Mouse (Mus musculus) layer of hippocampus, adult 18-20 months (tissue): ENCODE measurements around the gene Otog. TPM values are rescaled to one million over a fixed set of nuclear protein-coding genes. Genes with fewer than 3 reads are reported as not detected.

ENCODE experiments used
- DNase-seq, 2 experiments: peaks; one replicate each; pipeline ENCODE4 v3.0.0; 2022; ENCODE audit warnings: low spot score in 2 of 2
- long read RNA-seq: library from polyadenylated mRNA; stranded (forward); transcript quantifications from one replicate; pipeline ENCODE4 v2.0.0, GENCODE M21; 2021
- total RNA-seq, 2 experiments: library from RNA; stranded (reverse); gene quantifications; 2 replicates each; pipeline ENCODE4 v1.2.3; 2021

The Otog gene
- under 1 TPM; 0.13 to 0.32 TPM for total RNA-seq
- long read RNA-seq, result 0 reads

DNA sequence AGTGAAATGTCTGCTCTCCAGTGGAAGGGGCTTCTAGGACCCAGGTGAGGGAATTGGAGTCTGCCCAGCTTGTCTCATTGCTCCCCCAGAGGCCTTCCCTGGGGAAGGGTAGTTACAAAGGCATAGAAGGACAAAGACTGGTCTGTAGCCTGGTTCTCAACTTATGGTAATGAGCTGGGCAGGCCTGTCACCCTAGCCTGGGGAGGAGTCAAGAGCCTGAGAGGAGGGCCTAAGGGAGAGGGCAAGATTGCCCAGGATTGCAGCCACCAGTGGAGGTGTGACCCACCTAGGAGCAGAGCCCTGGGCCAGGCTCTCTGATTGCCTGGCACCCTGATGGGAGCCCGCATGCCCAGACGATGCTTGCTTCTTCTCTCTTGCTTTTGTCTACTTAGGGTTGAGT, at the start of gene Otog:
TSS of gene Otog (plus strand) at position 292 of the 400 bp plus-strand sequence.
- DNase-seq, result no peak

DNA sequence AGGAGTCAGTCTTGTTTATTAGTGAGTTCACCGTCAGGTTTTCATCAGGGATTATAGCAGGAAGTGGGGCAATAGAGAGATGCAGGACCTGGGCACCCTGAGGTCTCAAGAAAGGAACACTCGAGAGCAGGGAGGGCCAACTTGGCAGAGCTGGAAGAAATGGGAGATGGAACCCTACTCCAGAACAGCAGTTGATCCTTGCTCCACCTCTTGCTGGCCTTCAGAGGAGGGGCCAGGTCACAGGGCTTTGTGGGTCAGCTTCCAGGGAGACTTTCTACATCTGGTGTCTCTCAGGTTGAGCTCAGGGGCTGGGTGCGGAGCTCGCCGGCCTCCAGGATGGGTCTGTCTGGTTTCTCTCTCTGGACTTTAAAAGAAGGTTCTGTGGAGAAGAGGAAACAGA, 45.4 kb upstream of the Otog start:
- DNase-seq, result no peak

DNA sequence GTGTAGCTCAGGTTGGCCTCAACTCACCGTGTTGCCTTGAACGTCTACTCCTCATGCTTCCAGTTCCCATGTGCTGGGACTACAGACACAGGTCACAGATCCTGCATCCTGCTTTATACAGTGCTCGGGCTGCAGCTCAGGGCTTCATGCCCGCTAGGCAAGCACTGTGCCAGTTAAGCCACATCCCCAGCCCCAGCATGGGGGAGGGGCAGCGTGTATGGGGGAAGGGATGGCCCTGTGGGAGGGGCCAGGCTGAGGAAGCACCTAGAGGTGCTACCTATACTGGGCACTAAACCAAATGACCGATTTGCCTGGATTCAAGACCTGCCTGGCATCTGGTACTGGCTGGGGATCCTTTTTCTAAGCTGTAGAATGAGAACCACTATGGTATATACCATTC, 40.8 kb upstream of the Otog start:
- DNase-seq, result no peak

DNA sequence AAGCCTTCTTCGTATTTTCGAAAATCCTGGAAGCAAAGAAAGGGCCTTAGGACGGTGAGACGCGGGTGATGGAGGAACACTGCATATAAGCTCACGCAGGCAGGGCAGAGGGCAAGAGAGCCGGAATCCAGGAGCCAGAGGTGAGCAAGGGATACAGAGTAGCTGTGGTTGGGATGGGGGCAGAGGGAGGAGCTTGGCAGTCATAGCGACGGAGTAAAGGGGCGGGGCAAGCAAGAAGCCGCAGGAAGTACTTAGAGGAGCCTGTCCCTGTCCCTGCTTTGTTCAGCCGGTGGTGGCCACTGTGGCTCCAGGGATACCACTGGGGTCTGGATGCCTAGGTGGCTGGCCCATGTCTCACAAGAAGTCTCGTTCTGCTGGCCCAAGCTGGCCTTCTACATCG, 39.1 kb upstream of the Otog start:
- no peak for DNase-seq

DNA sequence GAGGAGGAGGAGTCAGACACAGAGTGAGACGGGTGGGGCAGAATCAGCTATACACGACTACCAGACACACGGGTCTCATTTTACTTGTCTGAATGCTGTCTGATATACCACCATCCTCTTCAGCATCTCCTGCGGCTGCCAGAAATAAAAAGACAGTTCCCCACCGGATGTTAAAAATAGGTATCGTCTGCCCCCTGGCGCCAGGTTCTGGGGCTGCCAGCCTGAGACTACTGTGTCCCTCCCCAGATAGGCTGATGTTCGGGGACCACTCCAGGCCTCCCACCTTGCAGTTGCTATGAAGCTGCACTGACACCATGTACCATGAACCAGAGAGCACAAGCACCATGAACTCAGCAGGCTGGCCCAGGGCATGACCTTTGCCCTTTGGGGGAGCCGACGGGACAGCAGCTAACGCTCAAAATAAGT, 36.7 kb upstream of the Otog start:
- peak; percentile 39 to 70 for DNase-seq

DNA sequence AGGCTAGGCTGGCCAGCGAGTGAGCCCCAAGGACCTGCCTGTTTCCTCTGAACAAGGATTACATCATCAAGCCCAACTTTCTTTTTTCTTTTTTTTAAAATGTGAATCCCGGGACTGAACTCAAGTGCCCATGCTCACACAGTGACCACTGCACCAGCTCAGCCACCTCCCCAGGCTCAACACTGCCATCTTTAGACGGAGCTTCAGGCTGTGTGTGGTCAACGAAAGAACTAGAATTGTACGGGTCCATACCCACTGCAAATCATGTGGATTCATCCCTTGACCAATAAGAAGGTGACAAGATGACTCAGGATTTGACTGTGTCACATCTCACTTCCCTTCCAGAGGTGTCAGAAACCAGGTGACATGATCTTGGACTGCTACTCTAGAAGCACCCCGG, 36.0 kb upstream of the Otog start:
- DNase-seq, result no peak

DNA sequence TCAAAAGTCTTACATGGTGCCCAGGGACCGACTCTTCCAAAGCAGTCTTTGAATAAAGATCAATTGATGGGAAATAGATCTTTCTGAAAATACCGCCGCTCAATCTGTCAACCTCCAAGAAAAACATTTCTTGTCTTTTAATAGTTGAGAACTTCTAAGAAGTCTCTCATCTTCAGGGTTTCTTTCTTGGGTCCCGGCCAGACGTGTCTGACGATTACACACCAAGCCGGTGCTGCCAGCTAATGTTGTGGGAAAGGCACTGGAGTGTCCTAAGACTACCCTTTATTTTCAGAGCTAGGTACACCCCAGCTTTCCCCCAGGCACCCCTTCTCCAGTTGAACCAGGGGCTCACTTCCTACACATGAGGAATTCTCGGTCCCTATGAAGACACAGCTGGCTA, 32.7 kb upstream of the Otog start:
- no peak for DNase-seq

DNA sequence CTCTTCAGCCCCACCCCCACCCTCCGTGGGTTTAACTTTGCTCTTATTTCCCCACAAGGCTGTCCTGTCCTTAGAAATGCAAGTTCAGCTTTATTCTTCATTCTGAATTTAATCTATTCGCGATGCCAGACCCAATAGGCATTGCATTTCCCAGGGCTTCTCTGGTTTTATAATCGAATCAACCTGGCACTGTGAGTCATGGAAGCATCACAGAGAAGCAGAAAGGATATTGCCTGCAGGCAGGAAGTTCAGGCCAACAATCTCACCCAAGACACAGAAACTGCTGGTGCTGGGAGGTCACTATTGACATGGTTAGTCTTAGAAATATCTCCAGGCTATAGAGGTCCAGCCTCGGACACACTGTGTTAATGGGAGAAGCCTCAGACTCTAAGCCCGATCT, 30.5 kb upstream of the Otog start:
- no peak for DNase-seq

DNA sequence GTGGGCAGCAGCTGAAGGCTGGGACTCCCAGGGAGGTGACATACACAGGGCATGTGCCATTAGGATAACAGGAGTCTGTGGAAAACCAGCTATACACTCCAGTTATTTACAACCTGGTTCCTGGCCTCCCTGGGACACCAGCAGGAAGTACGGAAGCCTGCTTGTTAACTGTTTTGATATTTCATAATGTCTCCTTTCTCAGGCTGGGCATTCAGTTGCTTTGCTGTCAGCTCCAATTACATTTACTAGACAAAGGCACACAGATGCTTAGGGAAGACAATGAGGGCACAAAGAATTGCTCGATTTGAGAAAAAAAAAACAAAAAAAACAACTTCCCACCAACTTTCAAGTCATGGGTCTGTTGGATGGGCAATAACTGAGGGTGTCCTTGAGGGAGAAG, 24.3 kb upstream of the Otog start:
- DNase-seq, result no peak

DNA sequence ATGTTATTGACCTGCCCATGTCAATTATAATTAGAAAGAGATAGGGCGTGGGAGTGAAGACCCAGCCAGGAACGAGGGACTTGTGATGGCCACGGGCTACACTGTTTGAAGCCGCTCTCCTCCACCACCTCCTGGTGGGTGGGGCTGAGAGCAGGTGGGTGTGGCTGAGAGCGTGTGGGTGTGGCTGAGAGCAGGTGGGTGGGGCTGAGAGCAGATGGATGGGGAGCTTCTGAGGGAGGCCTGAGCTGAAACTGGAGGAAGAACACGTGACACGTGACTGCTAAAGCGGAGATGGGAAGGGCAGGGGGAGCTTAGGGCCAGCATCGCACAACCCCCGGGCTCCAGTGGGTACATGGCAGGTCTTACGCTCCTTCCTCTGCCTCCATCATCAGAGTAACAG, 22.4 kb upstream of the Otog start:
- peak in 1 of 2 experiments; percentile 16 for DNase-seq

DNA sequence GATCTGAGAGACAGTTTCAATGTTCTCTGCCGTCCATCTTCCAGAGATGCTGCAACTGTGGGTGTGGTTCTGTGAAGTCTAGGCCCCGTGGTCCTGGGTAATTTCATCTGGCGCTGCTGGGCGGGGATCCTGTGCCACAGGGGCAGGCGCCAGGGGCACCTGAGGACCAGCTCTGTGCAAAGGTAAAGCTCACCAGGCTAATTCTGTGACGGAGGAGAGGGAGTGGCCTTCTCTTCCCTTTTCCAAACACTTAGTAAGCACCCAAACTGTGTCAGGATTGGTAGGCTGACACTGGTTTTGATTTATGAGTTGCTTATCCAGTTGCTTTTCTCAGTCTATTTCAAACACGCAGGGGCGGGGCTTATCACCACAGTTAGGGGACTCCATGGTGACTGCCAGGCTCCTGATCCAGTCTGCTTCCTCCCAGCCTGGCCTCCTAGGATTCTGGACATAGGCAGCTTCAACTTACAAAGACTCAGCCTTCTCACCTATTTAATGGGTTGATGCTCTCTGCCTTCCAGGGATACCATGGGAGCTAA, 20.1 kb upstream of the Otog start:
- DNase-seq, result no peak

DNA sequence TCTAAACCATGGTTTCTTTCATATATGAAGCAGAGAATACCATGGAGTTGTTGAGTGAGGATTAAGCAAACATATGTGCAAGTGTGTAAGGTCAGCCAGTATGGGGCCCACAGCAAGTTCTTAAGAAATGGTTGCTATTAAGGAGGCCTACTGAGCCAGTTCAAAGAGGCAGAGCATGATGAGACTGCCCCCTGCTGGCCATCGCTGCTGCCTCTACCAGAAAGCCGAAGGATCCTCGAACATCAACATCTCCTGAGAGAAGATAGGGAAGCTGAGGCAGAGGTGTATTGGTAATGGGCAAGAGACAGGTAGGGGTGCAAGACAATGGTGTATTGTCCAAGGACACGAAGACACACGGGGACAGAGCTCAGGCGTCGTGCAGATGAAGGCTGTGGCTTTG, 14.5 kb upstream of the Otog start:
- DNase-seq, result peak; percentile 22 to 67

DNA sequence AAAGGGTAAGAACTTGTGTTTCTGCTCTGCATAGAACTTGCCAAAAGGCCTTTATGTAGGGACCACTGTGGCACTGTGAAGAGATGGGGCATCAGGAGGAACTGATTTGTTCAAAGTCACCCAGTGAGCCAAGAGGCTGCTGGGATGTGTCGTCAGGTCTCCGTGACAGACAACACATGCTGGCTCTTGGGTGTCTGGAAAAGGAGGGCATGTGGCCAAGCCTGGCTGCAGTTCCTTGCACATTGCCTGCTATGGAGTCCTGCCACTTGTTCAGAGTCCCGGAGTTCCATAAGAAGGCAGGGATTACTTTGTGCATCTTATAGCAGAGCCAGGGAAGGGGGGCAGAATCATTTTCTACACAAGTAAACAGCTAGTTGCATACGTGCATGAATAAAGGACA, 13.9 kb upstream of the Otog start:
- peak in 1 of 2 experiments; percentile 25 for DNase-seq

DNA sequence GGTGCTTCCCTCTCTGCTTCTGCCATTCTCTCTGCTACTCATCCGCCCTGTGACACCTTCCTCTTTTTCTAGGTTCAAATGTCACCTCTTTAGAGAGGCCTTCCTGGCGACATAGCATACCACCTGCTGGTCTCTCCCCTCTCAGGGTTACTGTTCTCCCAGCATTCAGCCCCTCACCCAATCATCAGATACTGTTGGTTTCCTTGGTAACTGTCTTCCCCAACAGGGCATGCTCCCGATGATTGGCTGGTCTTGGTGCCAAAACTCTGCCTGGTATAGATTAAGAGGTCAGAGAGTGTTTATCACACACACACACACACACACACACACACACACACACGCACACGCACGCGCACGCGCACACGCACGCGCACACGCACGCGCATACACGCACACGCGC, 4.8 kb upstream of the Otog start:
- no peak for DNase-seq

DNA sequence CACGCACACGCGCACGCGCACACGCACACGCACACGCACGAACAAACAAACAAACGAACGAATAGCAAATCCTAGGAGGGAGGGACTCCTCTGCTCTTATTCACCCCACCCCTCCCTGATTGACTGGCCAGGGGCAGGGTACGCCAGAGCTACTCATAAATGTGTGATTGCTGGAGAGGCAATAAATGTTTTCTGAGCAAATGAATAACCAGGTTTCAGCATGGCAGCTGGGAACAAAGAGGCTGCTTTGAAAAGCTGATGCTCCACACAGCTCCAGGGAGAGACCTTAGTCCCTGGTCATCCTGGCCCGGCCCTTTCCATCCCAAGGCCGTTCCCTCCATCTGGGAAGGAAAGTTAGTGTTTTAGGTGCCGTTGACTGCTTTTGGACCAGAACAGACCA, 4.4 kb upstream of the Otog start:
- DNase-seq, result no peak

DNA sequence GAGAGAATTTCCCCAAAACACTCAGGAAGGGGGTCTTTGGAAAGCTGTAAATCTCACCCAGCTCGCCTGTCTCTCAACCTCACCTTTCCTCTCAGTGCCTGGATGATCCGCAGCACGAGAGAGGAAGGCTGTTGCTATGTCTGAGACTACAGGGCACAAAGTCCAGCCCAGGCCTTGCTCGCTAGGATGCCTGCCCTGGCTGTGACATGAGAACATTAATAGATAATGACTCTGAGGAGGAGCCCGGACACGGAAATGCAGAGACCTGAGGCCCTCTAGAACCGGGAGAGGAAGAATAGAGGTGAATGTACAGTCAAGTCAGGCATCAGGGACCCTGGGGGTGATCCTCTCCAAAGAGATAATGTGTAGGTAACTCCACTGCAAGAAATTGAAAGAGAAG, 3.6 kb upstream of the Otog start:
- DNase-seq, result no peak

DNA sequence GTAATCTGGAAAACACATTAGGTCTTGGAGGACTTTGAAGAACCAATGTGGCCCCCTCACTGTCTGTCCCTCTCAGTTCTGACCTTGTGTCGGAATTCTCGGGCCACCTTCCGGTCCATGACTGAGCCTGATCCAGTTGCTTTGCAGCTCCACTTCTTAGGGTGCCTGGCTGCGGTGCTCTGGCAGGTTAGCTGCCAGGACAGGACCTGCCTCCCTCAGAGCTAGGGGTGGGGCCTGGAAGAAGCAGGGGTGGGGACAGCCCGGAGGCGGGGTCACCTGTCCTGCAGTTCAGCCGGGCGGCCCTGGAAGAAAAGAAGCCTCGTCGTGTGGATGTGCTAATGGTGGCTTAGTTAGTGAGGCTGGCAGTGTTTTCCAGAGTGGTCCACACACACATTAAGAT, 2.4 kb upstream of the Otog start, which contains the start of gene Ush1c:
TSS of gene Ush1c (minus strand) at position 158 of the 400 bp plus-strand sequence.
- DNase-seq, result no peak

DNA sequence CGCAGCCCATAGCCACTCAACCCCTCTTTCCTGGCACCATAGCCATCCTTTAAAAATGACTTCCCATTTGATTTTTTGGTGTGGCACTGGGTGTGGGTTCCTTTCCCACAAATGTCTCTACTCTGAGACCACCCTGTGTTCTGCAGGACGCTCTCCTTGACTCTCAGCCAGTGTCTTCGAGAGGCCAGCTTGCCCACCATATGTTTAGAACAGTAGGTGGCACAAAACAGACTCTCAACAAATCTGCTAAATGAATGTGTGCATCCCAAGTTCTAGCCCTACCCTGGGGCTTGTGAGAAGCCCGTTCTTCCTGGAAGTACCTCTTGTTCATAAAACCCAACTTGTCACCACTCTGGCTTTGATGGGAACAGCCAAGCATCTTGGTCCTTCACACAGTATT, 696 bp upstream of the Otog start:
- DNase-seq, result no peak

DNA sequence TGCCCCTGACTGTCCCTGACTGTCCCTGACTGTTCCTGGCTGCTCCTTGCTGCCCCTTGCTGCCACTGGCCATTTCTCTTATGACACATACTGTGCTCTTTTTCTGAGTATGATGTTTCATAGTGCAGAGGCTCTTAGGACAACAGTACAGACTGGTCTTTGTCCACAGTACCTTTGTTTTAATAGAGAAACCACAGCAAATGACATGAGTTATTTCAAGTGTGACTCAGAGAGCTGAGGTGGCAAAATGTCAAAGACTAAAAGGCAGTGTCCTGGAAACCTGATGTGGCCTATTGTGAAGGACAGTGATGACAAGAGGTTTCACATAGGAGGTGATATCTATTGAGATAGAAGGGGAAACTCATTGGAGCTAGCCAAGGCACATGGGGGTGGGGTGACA, 6.1 kb downstream of the Otog start:
- no peak for DNase-seq

DNA sequence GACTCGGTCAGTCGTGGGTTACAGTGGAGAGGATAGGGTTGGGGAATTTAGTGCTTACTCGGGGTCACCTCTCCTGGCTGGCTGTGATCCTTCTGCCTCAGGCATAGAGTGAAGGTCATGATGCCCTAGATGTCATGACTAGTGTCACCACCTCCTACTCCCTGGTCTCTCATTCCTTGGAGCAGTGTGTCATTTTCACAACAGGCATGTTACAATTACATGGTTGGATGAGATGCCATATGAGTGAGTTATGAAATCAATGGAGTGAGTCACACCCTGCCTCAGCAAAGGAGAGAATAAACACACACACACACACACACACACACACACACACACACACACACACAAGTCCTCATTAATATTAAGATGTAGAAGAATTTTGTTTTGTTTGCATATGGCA, 6.8 kb downstream of the Otog start:
- no peak for DNase-seq

DNA sequence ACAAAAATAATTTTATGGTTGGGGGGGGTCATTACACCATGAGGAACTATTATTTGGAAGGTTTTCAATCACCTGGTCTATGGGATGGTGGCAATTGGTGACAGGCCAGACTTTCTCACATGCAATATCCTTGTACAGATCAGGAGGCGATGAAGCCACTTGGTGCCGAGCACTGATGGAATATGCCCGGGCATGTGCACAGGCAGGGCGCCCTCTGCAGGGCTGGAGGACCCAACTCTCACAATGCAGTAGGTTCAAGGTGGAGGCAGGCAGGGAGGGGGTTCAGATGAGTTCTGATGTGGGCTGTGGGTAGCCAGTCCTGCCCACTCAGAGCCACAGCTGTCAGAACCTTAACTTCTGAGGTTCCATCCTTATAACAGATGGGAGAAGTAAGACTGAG, 11.1 kb downstream of the Otog start:
- DNase-seq, result no peak

DNA sequence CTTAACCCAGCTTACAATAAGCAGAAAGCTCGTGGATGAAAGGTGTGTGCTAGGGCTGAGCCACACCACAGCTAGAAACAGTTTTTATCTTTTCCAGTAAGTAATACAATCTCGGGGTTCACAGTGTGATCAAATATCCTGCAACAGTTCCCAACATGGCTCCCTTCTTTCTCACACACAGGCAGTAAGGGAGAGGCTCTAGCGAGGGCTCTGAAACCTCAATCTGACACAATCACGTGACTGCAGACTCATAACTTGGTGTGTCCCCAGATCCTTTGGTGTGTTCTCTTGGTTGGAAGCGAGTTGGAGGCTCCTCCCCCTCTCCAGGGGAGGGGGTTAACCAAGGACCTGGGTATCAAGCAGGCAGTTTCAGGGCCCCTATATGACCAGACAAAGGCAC, 35.4 kb downstream of the Otog start:
- DNase-seq, result no peak

DNA sequence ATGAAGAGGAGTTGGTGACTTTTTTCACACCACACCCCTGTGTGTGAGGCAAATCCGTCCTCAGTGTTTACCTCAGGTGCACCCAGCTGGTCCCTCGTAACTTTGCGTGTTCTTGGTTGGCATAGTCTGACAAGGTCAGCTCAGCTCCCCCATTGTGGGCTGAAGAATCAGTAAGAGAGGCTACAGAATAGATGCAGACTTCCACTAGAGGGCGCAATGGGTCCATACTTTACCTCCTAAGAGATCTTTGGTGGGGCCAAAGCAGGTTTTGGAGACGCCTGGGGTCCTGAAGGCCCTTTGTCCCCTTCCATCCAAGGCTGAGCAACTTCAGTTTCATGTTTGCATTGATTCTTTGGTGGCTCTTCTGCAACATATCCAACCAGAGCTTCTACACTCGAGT, 39.2 kb downstream of the Otog start:
- peak in 1 of 2 experiments; percentile 79 for DNase-seq

DNA sequence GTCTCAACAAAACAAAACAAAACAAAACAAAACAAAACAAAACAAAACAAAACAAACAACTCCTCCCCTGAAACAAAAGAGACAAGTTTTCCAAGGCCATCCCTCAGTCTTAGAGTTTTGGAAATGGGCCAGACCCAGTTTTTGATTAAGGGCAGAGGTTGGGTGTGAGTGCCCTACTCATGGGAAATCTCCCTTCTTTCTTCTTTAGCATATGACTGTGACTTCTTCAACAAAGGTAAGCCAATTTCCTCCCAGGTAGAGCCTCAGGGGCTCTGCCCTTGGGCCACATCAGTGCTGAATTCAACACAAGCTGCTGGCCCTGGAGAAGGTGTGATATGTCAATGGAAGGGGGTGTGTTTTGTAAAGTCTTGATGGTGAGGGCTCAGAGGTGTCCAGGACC, 40.1 kb downstream of the Otog start:
- no peak for DNase-seq
